Comparison of ENCODE assay signal across 14 mouse cellular contexts in the genomic region with DNA sequence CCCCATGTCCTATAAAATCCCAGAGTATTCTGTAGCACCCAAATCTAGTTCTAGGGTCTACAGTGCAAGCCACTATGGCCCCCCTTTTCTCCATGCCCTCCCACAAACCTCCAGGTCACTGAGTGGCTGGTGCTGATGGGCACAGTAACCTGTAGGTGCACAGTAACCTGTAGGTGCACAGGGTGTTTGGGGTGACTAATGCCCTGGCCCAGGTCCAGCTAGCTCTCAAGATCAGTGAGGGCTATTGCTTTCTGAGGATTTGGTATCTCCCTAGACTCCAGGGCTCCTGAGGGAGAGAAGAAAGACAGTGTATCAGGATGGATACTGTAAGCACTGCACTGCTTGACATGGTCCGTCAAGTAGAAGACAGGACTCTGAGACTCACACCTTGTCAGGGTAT.
A peak's percentile ranks its signal among the peaks of the same experiment; 100 is the strongest.
DNase-seq lines count a peak whose midpoint lies in the region.
"Had no signal": no experiment of that assay in that cellular context is flagged by ENCODE, and none has a peak within 500 bp of the region (broad histone marks: within the 10 kb centered on the region; RNA-seq: fewer than 3 reads in every experiment).

No protein-coding gene starts in this region.

- peak; percentile 45 to 65 for DNase-seq in adrenal gland, adult (ENCODE audit: inconsistent age in 2 of 2, low spot score in 1 of 2)
- DNase-seq in adrenal gland, postnatal 10 days: no peak
- DNase-seq in adrenal gland, postnatal 25 days: peak; percentile 27
- no peak for DNase-seq in adrenal gland, adult 8-10 months
- peak; percentile 45 for DNase-seq in cerebellum, adult 9-11 months
- DNase-seq in cerebellum, postnatal 10 days: no peak
- DNase-seq in brain, adult 2 months (ENCODE audit: low read depth, low spot score): peak; percentile 63
- DNase-seq: gastrocnemius, postnatal 10 days; gastrocnemius, postnatal 36 days; heart, adult 2 months; heart, postnatal 14 days; heart, postnatal 4 days; kidney, adult 18-20 months; kidney, adult 9 months had no signal

Comparison
In these comparisons a context has a peak if more than half of its experiments do, and no peak if none do; other contexts are left out.
1. DNase-seq: peak in adrenal gland, adult (2 of 2), adrenal gland, postnatal 25 days (single experiment), cerebellum, adult 9-11 months (single experiment) and brain, adult 2 months (single experiment); none in adrenal gland, postnatal 10 days (single experiment), adrenal gland, adult 8-10 months (single experiment) and cerebellum, postnatal 10 days (0 of 2).